Mouse (Mus musculus) left cerebral cortex, postnatal 4 days (tissue): Measurements from ENCODE around the gene Iqcj. TPM values are rescaled to one million over a fixed set of nuclear protein-coding genes. Genes with fewer than 3 reads are reported as not detected.

Source experiments
- DNase-seq: peaks from one replicate; pipeline ENCODE4 v3.0.0-alpha.2; 2022
- intact Hi-C: fragments of 180-260 bp; cut with DNase I; formaldehyde crosslinking; loops from one replicate; pipeline ENCODE4 v1.15.1; 2025
- total RNA-seq, 2 experiments: library from RNA; stranded (reverse); gene quantifications; 2 replicates each; pipeline ENCODE4 v1.2.3; 2021

Iqcj gene
- 1 to 10 TPM; 3.0 to 4.1 TPM for total RNA-seq

- intact Hi-C loops = no loop called here
- no peak for DNase-seq
Measured at GRCm38 (mm10) chr3:67892026-67892705, at the start of gene Iqcj, which contains the start of gene Iqschfp. TSS of gene Iqcj (plus strand) at chr3:67892220. TSS of gene Iqschfp (plus strand) at chr3:67892232.

- intact Hi-C loops = no loop called here
- DNase-seq = no peak
Measured at GRCm38 (mm10) chr3:67852397-67852796, 39.6 kb upstream of the Iqcj start.

GRCm38 (mm10) chr3:67861524-67861923 is 30.5 kb upstream of the Iqcj start:
- intact Hi-C loops = no loop called here
- no peak for DNase-seq

- DNase-seq = no peak
Measured at GRCm38 (mm10) chr3:67867420-67868065, 24.5 kb upstream of the Iqcj start.

GRCm38 (mm10) chr3:67869424-67869823 is 22.6 kb upstream of the Iqcj start:
- DNase-seq = no peak
- intact Hi-C loops = no loop called here

More at GRCm38 (mm10) chr3:67867420-67868065, 24.5 kb upstream of the Iqcj start:
- intact Hi-C loops = no loop called here

GRCm38 (mm10) chr3:67877253-67877652 is 14.8 kb upstream of the Iqcj start:
- DNase-seq = no peak
- intact Hi-C loops = no loop called here

GRCm38 (mm10) chr3:67884335-67884734 is 7.7 kb upstream of the Iqcj start:
- no peak for DNase-seq
- intact Hi-C loops = no loop called here

GRCm38 (mm10) chr3:67886176-67886575 is 5.8 kb upstream of the Iqcj start:
- peak; percentile 31 for DNase-seq
- intact Hi-C loops = no loop called here

- no peak for DNase-seq
- intact Hi-C loops = no loop called here
Measured at GRCm38 (mm10) chr3:67887251-67887650, 4.8 kb upstream of the Iqcj start.

GRCm38 (mm10) chr3:67892768-67893167 is 748 bp downstream of the Iqcj start:
- no peak for DNase-seq
- intact Hi-C loops = no loop called here

GRCm38 (mm10) chr3:67902517-67902916 is 10.5 kb downstream of the Iqcj start:
- no peak for DNase-seq
- intact Hi-C loops = no loop called here

GRCm38 (mm10) chr3:67908586-67908985 is 16.6 kb downstream of the Iqcj start:
- intact Hi-C loops = no loop called here
- DNase-seq = no peak

GRCm38 (mm10) chr3:67918098-67918497 is 26.1 kb downstream of the Iqcj start:
- no peak for DNase-seq
- intact Hi-C loops = no loop called here

GRCm38 (mm10) chr3:67918634-67919259 is 26.7 kb downstream of the Iqcj start:
- no peak for DNase-seq
- intact Hi-C loops = no loop called here

- intact Hi-C loops = no loop called here
- no peak for DNase-seq
Measured at GRCm38 (mm10) chr3:67923095-67923494, 31.1 kb downstream of the Iqcj start.

GRCm38 (mm10) chr3:67925453-67925852 is 33.4 kb downstream of the Iqcj start:
- no peak for DNase-seq
- intact Hi-C loops = no loop called here

GRCm38 (mm10) chr3:67930424-67931133 is 38.6 kb downstream of the Iqcj start:
- intact Hi-C loops = no loop called here
- no peak for DNase-seq

GRCm38 (mm10) chr3:67931181-67931580 is 39.2 kb downstream of the Iqcj start:
- intact Hi-C loops = no loop called here
- no peak for DNase-seq

GRCm38 (mm10) chr3:67931914-67932313 is 39.9 kb downstream of the Iqcj start:
- no peak for DNase-seq
- intact Hi-C loops = no loop called here

- no peak for DNase-seq
Measured at GRCm38 (mm10) chr3:67935829-67936228, 43.8 kb downstream of the Iqcj start.

GRCm38 (mm10) chr3:67947000-67947399 is 55.0 kb downstream of the Iqcj start:
- intact Hi-C loops = no loop called here
- DNase-seq = no peak

More at GRCm38 (mm10) chr3:67935829-67936228, 43.8 kb downstream of the Iqcj start:
- intact Hi-C loops = no loop called here
